Mouse (Mus musculus) liver, postnatal 0 days (tissue): ENCODE results near the gene 1700013H16Rik.

Experiments used
- CTCF ChIP-seq: sonication (generic); IDR thresholded peaks from 2 replicates; pipeline ENCODE4 v1.5.1; 2016; ENCODE audit warnings: antibody characterized with exemption, low read depth
- EP300 ChIP-seq: IDR thresholded peaks from 2 replicates; pipeline ENCODE4 v1.6.1; 2016; ENCODE audit warnings: antibody characterized with exemption, low read depth, mild to moderate bottlenecking

DNA sequence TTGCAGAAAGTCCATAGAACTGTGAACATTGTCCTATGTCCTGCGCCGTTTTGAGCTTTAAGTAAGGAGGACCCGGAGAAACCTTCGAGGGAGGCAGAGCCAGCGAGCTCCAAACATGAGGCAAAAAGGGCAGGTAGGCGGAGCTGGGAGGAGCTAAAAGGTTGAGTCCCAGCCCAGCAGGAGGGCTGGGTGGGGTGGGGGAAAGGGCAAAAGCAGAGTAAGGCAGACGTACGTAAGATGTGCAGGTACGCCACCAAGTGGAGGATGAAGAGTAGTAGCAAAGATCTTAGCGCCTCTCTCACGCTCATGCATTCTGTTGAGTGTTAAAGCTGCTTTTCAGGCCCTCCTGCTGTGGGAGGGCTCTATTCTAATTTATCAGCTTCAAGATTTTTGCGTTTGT, 18.6 kb upstream of the 1700013H16Rik start, which contains the start of gene Zfp36l3:
- TF ChIP-seq CTCF (no peak), EP300 (no peak)
